Mouse (Mus musculus) spleen, postnatal 36 days (tissue): ENCODE results near the gene Kcnn1.

Source experiments
- DNase-seq, 2 experiments: peaks; one replicate each; pipeline ENCODE4 v3.0.0; 2022; ENCODE audit warnings: low spot score in 2 of 2, mixed read lengths in 1 of 2

The Kcnn1 gene

GRCm38 (mm10) chr8:70868559-70869198 lies 5.6 kb upstream of the Kcnn1 start:
- DNase-seq = peak; percentile 70 to 76

- no peak for DNase-seq
Measured at GRCm38 (mm10) chr8:70866566-70866965, 3.5 kb upstream of the Kcnn1 start.

GRCm38 (mm10) chr8:70866001-70866520 lies 3.0 kb upstream of the Kcnn1 start:
- DNase-seq = no peak

GRCm38 (mm10) chr8:70865350-70866000 lies 2.4 kb upstream of the Kcnn1 start:
- DNase-seq = peak; percentile 100

GRCm38 (mm10) chr8:70864712-70865221 lies 1.7 kb upstream of the Kcnn1 start:
- peak in 1 of 2 experiments; percentile 27 for DNase-seq

- DNase-seq = no peak
Measured at GRCm38 (mm10) chr8:70863956-70864711, 1.1 kb upstream of the Kcnn1 start.

GRCm38 (mm10) chr8:70857516-70857915 lies 5.5 kb downstream of the Kcnn1 start:
- no peak for DNase-seq

GRCm38 (mm10) chr8:70856541-70857197 lies 6.4 kb downstream of the Kcnn1 start:
- peak in 1 of 2 experiments; percentile 47 for DNase-seq

GRCm38 (mm10) chr8:70856028-70856427 lies 7.0 kb downstream of the Kcnn1 start:
- DNase-seq = no peak

GRCm38 (mm10) chr8:70853863-70854262 lies 9.2 kb downstream of the Kcnn1 start:
- DNase-seq = peak; percentile 63 to 65

GRCm38 (mm10) chr8:70852595-70853231 lies 10.3 kb downstream of the Kcnn1 start:
- no peak for DNase-seq

- no peak for DNase-seq
Measured at GRCm38 (mm10) chr8:70851837-70852236, 11.2 kb downstream of the Kcnn1 start.

- no peak for DNase-seq
Measured at GRCm38 (mm10) chr8:70850947-70851346, 12.1 kb downstream of the Kcnn1 start.

GRCm38 (mm10) chr8:70850132-70850845 lies 12.8 kb downstream of the Kcnn1 start:
- no peak for DNase-seq

- no peak for DNase-seq
Measured at GRCm38 (mm10) chr8:70849333-70849990, 13.6 kb downstream of the Kcnn1 start.

- peak in 1 of 2 experiments; percentile 47 for DNase-seq
Measured at GRCm38 (mm10) chr8:70846371-70847154, 16.5 kb downstream of the Kcnn1 start.

- no peak for DNase-seq
Measured at GRCm38 (mm10) chr8:70845108-70845507, 17.9 kb downstream of the Kcnn1 start.

GRCm38 (mm10) chr8:70844523-70844922 lies 18.5 kb downstream of the Kcnn1 start:
- peak; percentile 82 to 89 for DNase-seq

GRCm38 (mm10) chr8:70843941-70844340 lies 19.1 kb downstream of the Kcnn1 start:
- DNase-seq = no peak
